Mouse (Mus musculus): ENCODE measurements around the gene Megf6. TPM values are rescaled to one million over a fixed set of nuclear protein-coding genes. Genes with fewer than 3 reads are reported as not detected.
A peak's percentile ranks its signal among the peaks of the same experiment; 100 is the strongest.

Megf6 gene
- polyA plus RNA-seq (2014; fragmentation: Nextera tagmentation; extraction: Ambion mirVana), result 8.6 and 8.8 TPM in 2 replicates

DNA sequence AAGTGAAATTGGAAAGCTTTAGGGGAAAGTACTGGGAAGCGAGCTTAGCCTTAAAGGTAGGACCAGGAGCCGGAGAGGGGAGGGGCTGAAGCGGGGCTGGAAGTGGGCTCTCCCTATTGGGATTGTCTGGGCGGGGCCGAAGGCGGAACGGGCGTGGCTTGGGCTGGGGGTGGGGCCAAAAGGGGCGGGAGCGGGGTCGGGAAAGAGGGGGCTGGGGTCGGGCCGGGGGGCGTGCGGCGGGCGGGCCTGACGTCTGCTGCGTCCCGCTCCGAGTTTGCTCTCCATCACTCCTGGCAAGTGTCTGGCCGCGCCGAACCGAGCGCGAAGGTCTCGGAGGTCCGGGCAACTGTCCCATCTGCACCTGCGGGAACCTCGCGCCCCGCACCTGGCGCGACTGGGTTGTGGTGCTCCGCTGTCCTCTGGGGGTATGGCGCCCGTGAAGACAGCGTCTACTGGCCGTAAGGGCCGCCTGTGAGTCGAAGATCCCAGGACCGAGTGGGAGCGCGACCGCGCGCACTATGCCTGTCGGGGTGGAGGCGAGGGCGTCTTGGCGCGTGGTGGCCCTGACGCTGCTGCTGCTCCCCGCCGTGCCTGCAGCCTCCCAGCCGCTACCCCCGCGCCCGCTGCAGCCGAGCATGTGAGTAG is at the start of gene Megf6:
TSS of gene Megf6 (plus strand) at position 225 of the 645 bp plus-strand sequence.
- Histone ChIP-seq H3K4me1 (ENCODE audit: control insufficient read depth, insufficient read depth, low read length) (peaks cover 21% of the 10 kb centered on the region), H3K4me2 (peak within 1 kb of the TSS; percentile 96), H3K4me3 (ENCODE audit: low read depth, low read length) (peak within 1 kb of the TSS; percentile 54), H3K27me3 (ENCODE audit: control insufficient read depth, insufficient read depth, low read length) (peaks cover 65% of the 10 kb centered on the region), H3K9ac (ENCODE audit: low read depth, low read length) (peak within 1 kb of the TSS; percentile 65), H3K9me3 (replicated peaks; ENCODE audit: control insufficient read depth, low read length) (no peaks in the 10 kb centered on the region), H3K27ac (ENCODE audit: low read depth, low read length) (no peak within 1 kb of the TSS), H3K36me3 (ENCODE audit: control insufficient read depth, insufficient read depth, low read length) (no peaks in the 10 kb centered on the region)
- ATAC-seq (replicated peaks; ENCODE audit: insufficient number of reproducible peaks, low FRiP score, low TSS enrichment), result peak; percentile 59; the same call in 1 of the 2 replicates
- WGBS (ENCODE audit: insufficient replicate concordance), result under 1% methylated on average over 41 of the region's 61 CpGs

GRCm38 (mm10) chr4:154121800-154122199 is 48.7 kb upstream of the Megf6 start:
- H3K4me1 ChIP-seq (ENCODE audit: control insufficient read depth, insufficient read depth, low read length), result no peaks in the 10 kb centered on the region
- H3K4me3 ChIP-seq (ENCODE audit: low read depth, low read length), result no peak overlapping the region
- no peaks in the 10 kb centered on the region for H3K36me3 ChIP-seq (ENCODE audit: control insufficient read depth, insufficient read depth, low read length)
- ATAC-seq (replicated peaks; ENCODE audit: insufficient number of reproducible peaks, low FRiP score, low TSS enrichment), result no peak
- 58% methylated on average over 11 of the region's 11 CpGs for WGBS (ENCODE audit: insufficient replicate concordance)
- H3K27me3 ChIP-seq (ENCODE audit: control insufficient read depth, insufficient read depth, low read length), result peaks cover 42% of the 10 kb centered on the region
- no peak overlapping the region for H3K4me2 ChIP-seq
- H3K27ac ChIP-seq (ENCODE audit: low read depth, low read length), result no peak overlapping the region
- no peak overlapping the region for H3K9ac ChIP-seq (ENCODE audit: low read depth, low read length)
- no peaks in the 10 kb centered on the region for H3K9me3 ChIP-seq (replicated peaks; ENCODE audit: control insufficient read depth, low read length)

GRCm38 (mm10) chr4:154122374-154122773 is 48.2 kb upstream of the Megf6 start:
- no peaks in the 10 kb centered on the region for H3K4me1 ChIP-seq (ENCODE audit: control insufficient read depth, insufficient read depth, low read length)
- ATAC-seq (replicated peaks; ENCODE audit: insufficient number of reproducible peaks, low FRiP score, low TSS enrichment), result no peak

DNA sequence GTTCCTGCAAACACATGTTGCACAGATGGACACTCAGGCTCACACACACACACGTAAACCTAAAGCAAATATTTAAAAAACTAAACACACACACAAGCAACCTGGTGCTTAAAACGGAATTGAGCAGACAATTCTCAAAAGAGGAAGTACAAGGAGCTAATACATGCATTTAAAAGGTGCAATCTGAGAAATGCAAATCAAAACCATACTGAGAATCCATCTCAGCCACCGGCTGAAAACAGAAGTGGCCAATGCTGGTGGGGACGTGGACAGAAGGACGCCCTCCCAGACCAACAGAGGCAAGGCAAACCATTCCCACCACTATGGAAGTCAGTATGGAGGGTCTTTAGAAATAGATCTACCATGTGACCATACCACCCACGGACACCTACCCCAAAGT is 47.0 kb upstream of the Megf6 start:
- no peaks in the 10 kb centered on the region for H3K36me3 ChIP-seq (ENCODE audit: control insufficient read depth, insufficient read depth, low read length)
- H3K9ac ChIP-seq (ENCODE audit: low read depth, low read length), result no peak overlapping the region
- H3K27ac ChIP-seq (ENCODE audit: low read depth, low read length), result no peak overlapping the region
- H3K9me3 ChIP-seq (replicated peaks; ENCODE audit: control insufficient read depth, low read length), result no peaks in the 10 kb centered on the region
- peaks cover 35% of the 10 kb centered on the region for H3K27me3 ChIP-seq (ENCODE audit: control insufficient read depth, insufficient read depth, low read length)
- 75% methylated on average over 6 of the region's 6 CpGs for WGBS (ENCODE audit: insufficient replicate concordance)
- no peaks in the 10 kb centered on the region for H3K4me1 ChIP-seq (ENCODE audit: control insufficient read depth, insufficient read depth, low read length)
- H3K4me3 ChIP-seq (ENCODE audit: low read depth, low read length), result no peak overlapping the region
- no peak overlapping the region for H3K4me2 ChIP-seq
- no peak for ATAC-seq (replicated peaks; ENCODE audit: insufficient number of reproducible peaks, low FRiP score, low TSS enrichment)

More at GRCm38 (mm10) chr4:154122374-154122773, 48.2 kb upstream of the Megf6 start:
- no peak overlapping the region for H3K27ac ChIP-seq (ENCODE audit: low read depth, low read length)
- H3K27me3 ChIP-seq (ENCODE audit: control insufficient read depth, insufficient read depth, low read length), result peaks cover 41% of the 10 kb centered on the region
- H3K4me3 ChIP-seq (ENCODE audit: low read depth, low read length), result no peak overlapping the region
- H3K36me3 ChIP-seq (ENCODE audit: control insufficient read depth, insufficient read depth, low read length), result no peaks in the 10 kb centered on the region
- WGBS (ENCODE audit: insufficient replicate concordance), result 71% methylated on average over 7 of the region's 7 CpGs
- H3K9ac ChIP-seq (ENCODE audit: low read depth, low read length), result no peak overlapping the region
- no peak overlapping the region for H3K4me2 ChIP-seq
- H3K9me3 ChIP-seq (replicated peaks; ENCODE audit: control insufficient read depth, low read length), result no peaks in the 10 kb centered on the region

- Histone ChIP-seq H3K9ac (ENCODE audit: low read depth, low read length) (no peak overlapping the region), H3K4me3 (ENCODE audit: low read depth, low read length) (no peak overlapping the region), H3K4me1 (ENCODE audit: control insufficient read depth, insufficient read depth, low read length) (no peaks in the 10 kb centered on the region), H3K9me3 (replicated peaks; ENCODE audit: control insufficient read depth, low read length) (no peaks in the 10 kb centered on the region), H3K27ac (ENCODE audit: low read depth, low read length) (no peak overlapping the region), H3K36me3 (ENCODE audit: control insufficient read depth, insufficient read depth, low read length) (no peaks in the 10 kb centered on the region), H3K4me2 (no peak overlapping the region), H3K27me3 (ENCODE audit: control insufficient read depth, insufficient read depth, low read length) (peaks cover 38% of the 10 kb centered on the region)
- WGBS (ENCODE audit: insufficient replicate concordance), result 64% methylated on average over 5 of the region's 5 CpGs
- no peak for ATAC-seq (replicated peaks; ENCODE audit: insufficient number of reproducible peaks, low FRiP score, low TSS enrichment)
Observed at GRCm38 (mm10) chr4:154125202-154125601, 45.3 kb upstream of the Megf6 start.

- H3K4me2 ChIP-seq, result no peak overlapping the region
- H3K27me3 ChIP-seq (ENCODE audit: control insufficient read depth, insufficient read depth, low read length), result peaks cover 35% of the 10 kb centered on the region
- H3K36me3 ChIP-seq (ENCODE audit: control insufficient read depth, insufficient read depth, low read length), result no peaks in the 10 kb centered on the region
- H3K9me3 ChIP-seq (replicated peaks; ENCODE audit: control insufficient read depth, low read length), result no peaks in the 10 kb centered on the region
- WGBS (ENCODE audit: insufficient replicate concordance), result 75% methylated on average over 3 of the region's 3 CpGs
- no peak overlapping the region for H3K4me3 ChIP-seq (ENCODE audit: low read depth, low read length)
- no peaks in the 10 kb centered on the region for H3K4me1 ChIP-seq (ENCODE audit: control insufficient read depth, insufficient read depth, low read length)
- H3K27ac ChIP-seq (ENCODE audit: low read depth, low read length), result no peak overlapping the region
- no peak overlapping the region for H3K9ac ChIP-seq (ENCODE audit: low read depth, low read length)
- no peak for ATAC-seq (replicated peaks; ENCODE audit: insufficient number of reproducible peaks, low FRiP score, low TSS enrichment)
Observed at GRCm38 (mm10) chr4:154127273-154127672, 43.3 kb upstream of the Megf6 start.

- no peak overlapping the region for H3K27ac ChIP-seq (ENCODE audit: low read depth, low read length)
- H3K4me2 ChIP-seq, result no peak overlapping the region
- H3K9me3 ChIP-seq (replicated peaks; ENCODE audit: control insufficient read depth, low read length), result no peaks in the 10 kb centered on the region
- H3K27me3 ChIP-seq (ENCODE audit: control insufficient read depth, insufficient read depth, low read length), result peaks cover 27% of the 10 kb centered on the region
- H3K36me3 ChIP-seq (ENCODE audit: control insufficient read depth, insufficient read depth, low read length), result no peaks in the 10 kb centered on the region
- no peak for ATAC-seq (replicated peaks; ENCODE audit: insufficient number of reproducible peaks, low FRiP score, low TSS enrichment)
- no peak overlapping the region for H3K4me3 ChIP-seq (ENCODE audit: low read depth, low read length)
- no peak overlapping the region for H3K9ac ChIP-seq (ENCODE audit: low read depth, low read length)
- no peaks in the 10 kb centered on the region for H3K4me1 ChIP-seq (ENCODE audit: control insufficient read depth, insufficient read depth, low read length)
Observed at GRCm38 (mm10) chr4:154129950-154130349, 40.6 kb upstream of the Megf6 start.

- WGBS (ENCODE audit: insufficient replicate concordance), result 78% methylated on average over 4 of the region's 4 CpGs
Observed at GRCm38 (mm10) chr4:154131894-154132293, 38.6 kb upstream of the Megf6 start.

GRCm38 (mm10) chr4:154134803-154135202 is 35.7 kb upstream of the Megf6 start:
- Histone ChIP-seq H3K4me1 (ENCODE audit: control insufficient read depth, insufficient read depth, low read length) (peaks cover 3% of the 10 kb centered on the region; the same call in 1 of the 2 replicates), H3K9ac (ENCODE audit: low read depth, low read length) (no peak overlapping the region), H3K4me3 (ENCODE audit: low read depth, low read length) (no peak overlapping the region), H3K27me3 (ENCODE audit: control insufficient read depth, insufficient read depth, low read length) (peaks cover 54% of the 10 kb centered on the region), H3K4me2 (no peak overlapping the region), H3K36me3 (ENCODE audit: control insufficient read depth, insufficient read depth, low read length) (no peaks in the 10 kb centered on the region), H3K27ac (ENCODE audit: low read depth, low read length) (no peak overlapping the region), H3K9me3 (replicated peaks; ENCODE audit: control insufficient read depth, low read length) (no peaks in the 10 kb centered on the region)
- no peak; the same call in 1 of the 2 replicates for ATAC-seq (replicated peaks; ENCODE audit: insufficient number of reproducible peaks, low FRiP score, low TSS enrichment)
- 60% methylated on average over 4 of the region's 4 CpGs for WGBS (ENCODE audit: insufficient replicate concordance)

More at GRCm38 (mm10) chr4:154131894-154132293, 38.6 kb upstream of the Megf6 start:
- Histone ChIP-seq H3K9ac (ENCODE audit: low read depth, low read length) (no peak overlapping the region), H3K27ac (ENCODE audit: low read depth, low read length) (no peak overlapping the region), H3K4me3 (ENCODE audit: low read depth, low read length) (no peak overlapping the region), H3K4me2 (no peak overlapping the region), H3K4me1 (ENCODE audit: control insufficient read depth, insufficient read depth, low read length) (no peaks in the 10 kb centered on the region), H3K36me3 (ENCODE audit: control insufficient read depth, insufficient read depth, low read length) (no peaks in the 10 kb centered on the region), H3K9me3 (replicated peaks; ENCODE audit: control insufficient read depth, low read length) (no peaks in the 10 kb centered on the region), H3K27me3 (ENCODE audit: control insufficient read depth, insufficient read depth, low read length) (peaks cover 30% of the 10 kb centered on the region)
- no peak for ATAC-seq (replicated peaks; ENCODE audit: insufficient number of reproducible peaks, low FRiP score, low TSS enrichment)

Measured in heart, embryonic 11.5 days (tissue).